In the genomic region with DNA sequence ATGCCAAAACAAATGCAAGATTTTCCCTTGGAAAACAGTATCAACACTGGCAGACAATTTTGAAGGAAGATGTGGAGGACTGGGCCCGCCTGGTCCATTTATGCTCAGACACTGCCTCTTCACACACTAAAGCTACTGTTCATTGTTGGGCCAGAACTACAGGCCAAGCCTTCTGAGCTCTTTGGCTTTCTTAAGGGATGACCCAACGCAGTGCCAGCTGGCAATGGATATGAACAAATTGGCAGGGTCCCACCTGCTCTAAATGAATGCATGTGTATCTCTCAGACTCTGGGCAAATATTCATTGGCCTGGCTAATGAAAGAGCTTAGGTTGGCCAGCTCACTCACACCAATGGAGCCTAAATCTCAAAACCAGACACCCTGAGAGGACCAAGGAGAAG, we compare ENCODE assay signal across 12 mouse cellular contexts.
A peak's percentile ranks its signal among the peaks of the same experiment; 100 is the strongest.
DNase-seq lines count a peak whose midpoint lies in the region.
"Had no signal": no experiment of that assay in that cellular context is flagged by ENCODE, and none has a peak within 500 bp of the region (broad histone marks: within the 10 kb centered on the region; RNA-seq: fewer than 3 reads in every experiment).

No protein-coding gene starts in this region.

- intact Hi-C loops in heart, postnatal 25 days (cut with DNase I), result no loop called here

- DNase-seq in heart, postnatal 25 days (ENCODE audit: low spot score), result peak; percentile 4
- no peak for DNase-seq in heart, adult 8-10 months (ENCODE audit: low spot score)
- DNase-seq in right cerebral cortex, postnatal 10 days (ENCODE audit: low spot score in 2 of 2), result peak; percentile 62 to 63
- DNase-seq in right cerebral cortex, adult 2 months (ENCODE audit: low spot score in 2 of 2), result no peak
- DNase-seq in fibroblast of lung, adult 2 months (ENCODE audit: low read depth), result peak; percentile 46
- peak; percentile 59 for DNase-seq in skeletal muscle tissue, adult 2 months (ENCODE audit: low read depth, low spot score)
- no peak for DNase-seq in spleen, postnatal 14 days (ENCODE audit: low spot score in 2 of 2)
- no peak for DNase-seq in spleen, adult 18-20 months
- DNase-seq: adrenal gland, adult 2 months; kidney, postnatal 10 days; liver, embryonic 13.5 days; lung, postnatal 14 days had no signal

Comparison
In these comparisons a context has a peak if more than half of its experiments do, and no peak if none do; other contexts are left out.
1. DNase-seq: peak in heart, postnatal 25 days (single experiment), right cerebral cortex, postnatal 10 days (2 of 2), fibroblast of lung, adult 2 months (single experiment) and skeletal muscle tissue, adult 2 months (single experiment); none in heart, adult 8-10 months (single experiment), right cerebral cortex, adult 2 months (0 of 2), spleen, postnatal 14 days (0 of 2) and spleen, adult 18-20 months (0 of 2).